Mouse (Mus musculus): ENCODE data around the gene Elavl3. TPM values are rescaled to one million over a fixed set of nuclear protein-coding genes. Genes with fewer than 3 reads are reported as not detected.

Gene Elavl3
- polyA plus RNA-seq (2016; fragmentation: Nextera tagmentation; extraction: Ambion mirVana): 0.06 and 0.10 TPM in 2 replicates

- H3K9me3 ChIP-seq (replicated peaks): no peaks in the 10 kb centered on the region
- H3K36me3 ChIP-seq: peaks cover 5% of the 10 kb centered on the region
- peaks cover 96% of the 10 kb centered on the region for H3K27me3 ChIP-seq (ENCODE audit: low read depth, poor library complexity, severe bottlenecking)
- peak; percentile 52 for DNase-seq (ENCODE audit: low spot score)
- H3K4me3 ChIP-seq: peak within 1 kb of the TSS; percentile 48
- H3K4me1 ChIP-seq: peaks cover 32% of the 10 kb centered on the region
- 1% methylated on average over 19 of the region's 28 CpGs for WGBS
- H3K27ac ChIP-seq: no peak within 1 kb of the TSS
Measured at GRCm38 (mm10) chr9:22051958-22052254, at the start of gene Elavl3. Gene Elavl3, minus strand, starts transcription at chr9:22052023.

- H3K4me1 ChIP-seq: peaks cover 12% of the 10 kb centered on the region
- 4% methylated on average over 18 of the region's 18 CpGs for WGBS
- H3K27ac ChIP-seq: no peak overlapping the region
- H3K9me3 ChIP-seq (replicated peaks): no peaks in the 10 kb centered on the region
- H3K4me3 ChIP-seq: peak overlapping the region; percentile 24
- H3K36me3 ChIP-seq: no peaks in the 10 kb centered on the region
- peak; percentile 38 for DNase-seq (ENCODE audit: low spot score)
- peaks cover 55% of the 10 kb centered on the region for H3K27me3 ChIP-seq (ENCODE audit: low read depth, poor library complexity, severe bottlenecking)
Measured at GRCm38 (mm10) chr9:22099922-22100321, 48.1 kb upstream of the Elavl3 start.

- Histone ChIP-seq H3K27ac (no peak within 1 kb of the TSS), H3K4me1 (peaks cover 12% of the 10 kb centered on the region), H3K27me3 (ENCODE audit: low read depth, poor library complexity, severe bottlenecking) (peaks cover 60% of the 10 kb centered on the region), H3K36me3 (no peaks in the 10 kb centered on the region), H3K4me3 (peak within 1 kb of the TSS; percentile 24), H3K9me3 (replicated peaks) (no peaks in the 10 kb centered on the region)
- no peak for DNase-seq (ENCODE audit: low spot score)
- WGBS: 9% methylated on average over 14 of the region's 14 CpGs
Measured at GRCm38 (mm10) chr9:22098993-22099696, 47.3 kb upstream of the Elavl3 start, which contains the start of gene Cnn1. Gene Cnn1, plus strand, starts transcription at chr9:22099216.

- Histone ChIP-seq H3K36me3 (no peaks in the 10 kb centered on the region), H3K4me1 (peaks cover 12% of the 10 kb centered on the region), H3K27me3 (ENCODE audit: low read depth, poor library complexity, severe bottlenecking) (peaks cover 46% of the 10 kb centered on the region), H3K9me3 (replicated peaks) (no peaks in the 10 kb centered on the region), H3K4me3 (peak overlapping the region; percentile 53), H3K27ac (peak overlapping the region; percentile 78; the same call in 1 of the 2 replicates)
- DNase-seq (ENCODE audit: low spot score): peak; percentile 86
- 2% methylated on average over 24 of the region's 24 CpGs for WGBS
Measured at GRCm38 (mm10) chr9:22095854-22096307, 44.1 kb upstream of the Elavl3 start.

- H3K27ac ChIP-seq: no peak overlapping the region
- WGBS: 88% methylated on average over 6 of the region's 6 CpGs
- H3K4me3 ChIP-seq: no peak overlapping the region
- H3K9me3 ChIP-seq (replicated peaks): no peaks in the 10 kb centered on the region
- no peak for DNase-seq (ENCODE audit: low spot score)
- H3K36me3 ChIP-seq: no peaks in the 10 kb centered on the region
- H3K4me1 ChIP-seq: peaks cover 6% of the 10 kb centered on the region; the same call in 1 of the 2 replicates
- H3K27me3 ChIP-seq (ENCODE audit: low read depth, poor library complexity, severe bottlenecking): peaks cover 14% of the 10 kb centered on the region
Measured at GRCm38 (mm10) chr9:22092746-22093145, 40.9 kb upstream of the Elavl3 start.

- DNase-seq (ENCODE audit: low spot score): no peak
- Histone ChIP-seq H3K9me3 (replicated peaks) (no peaks in the 10 kb centered on the region), H3K27ac (no peak overlapping the region), H3K36me3 (no peaks in the 10 kb centered on the region), H3K27me3 (ENCODE audit: low read depth, poor library complexity, severe bottlenecking) (peaks cover 5% of the 10 kb centered on the region; the same call in 1 of the 2 replicates), H3K4me1 (peaks cover 6% of the 10 kb centered on the region), H3K4me3 (no peak overlapping the region)
- WGBS: 84% methylated on average over 7 of the region's 7 CpGs
Measured at GRCm38 (mm10) chr9:22089986-22090385, 38.2 kb upstream of the Elavl3 start.

- H3K27ac ChIP-seq: no peak overlapping the region
- peaks cover 10% of the 10 kb centered on the region for H3K4me1 ChIP-seq
- 96% methylated on average over 7 of the region's 7 CpGs for whole genome bisulfite sequencing
- H3K9me3 ChIP-seq (replicated peaks): no peaks in the 10 kb centered on the region
- H3K36me3 ChIP-seq: no peaks in the 10 kb centered on the region
- DNase-seq (ENCODE audit: low spot score): no peak
- peaks cover 1% of the 10 kb centered on the region; the same call in 1 of the 2 replicates for H3K27me3 ChIP-seq (ENCODE audit: low read depth, poor library complexity, severe bottlenecking)
- no peak overlapping the region for H3K4me3 ChIP-seq
Measured at GRCm38 (mm10) chr9:22089281-22089680, 37.5 kb upstream of the Elavl3 start.

GRCm38 (mm10) chr9:22087034-22087618 lies 35.3 kb upstream of the Elavl3 start:
- DNase-seq (ENCODE audit: low spot score): no peak
- Histone ChIP-seq H3K27me3 (ENCODE audit: low read depth, poor library complexity, severe bottlenecking) (no peaks in the 10 kb centered on the region), H3K4me1 (peaks cover 10% of the 10 kb centered on the region), H3K36me3 (no peaks in the 10 kb centered on the region), H3K27ac (no peak overlapping the region), H3K4me3 (no peak overlapping the region), H3K9me3 (replicated peaks) (no peaks in the 10 kb centered on the region)
- 89% methylated on average over 2 of the region's 2 CpGs for WGBS

GRCm38 (mm10) chr9:22086012-22086411 lies 34.2 kb upstream of the Elavl3 start:
- Histone ChIP-seq H3K27ac (no peak overlapping the region), H3K27me3 (ENCODE audit: low read depth, poor library complexity, severe bottlenecking) (no peaks in the 10 kb centered on the region), H3K4me3 (peak overlapping the region; percentile 80), H3K9me3 (replicated peaks) (no peaks in the 10 kb centered on the region), H3K4me1 (peaks cover 10% of the 10 kb centered on the region), H3K36me3 (no peaks in the 10 kb centered on the region)
- no peak for DNase-seq (ENCODE audit: low spot score)
- 89% methylated on average over 6 of the region's 6 CpGs for WGBS

- Histone ChIP-seq H3K9me3 (replicated peaks) (no peaks in the 10 kb centered on the region), H3K27ac (peak within 1 kb of the TSS; percentile 77), H3K27me3 (ENCODE audit: low read depth, poor library complexity, severe bottlenecking) (no peaks in the 10 kb centered on the region), H3K4me3 (peak within 1 kb of the TSS; percentile 80), H3K4me1 (peaks cover 10% of the 10 kb centered on the region), H3K36me3 (0 out of 2 replicates have a peak, but pooled peaks cover 5% of the 10 kb centered on the region)
- peak; percentile 87 for DNase-seq (ENCODE audit: low spot score)
- under 1% methylated on average over 48 of the region's 48 CpGs for WGBS
Measured at GRCm38 (mm10) chr9:22085022-22085834, 33.4 kb upstream of the Elavl3 start, which contains the start of gene Ecsit. Gene Ecsit, minus strand, starts transcription at chr9:22085438.

GRCm38 (mm10) chr9:22084667-22085021 lies 32.8 kb upstream of the Elavl3 start:
- Histone ChIP-seq H3K4me3 (peak overlapping the region; percentile 80), H3K27me3 (ENCODE audit: low read depth, poor library complexity, severe bottlenecking) (no peaks in the 10 kb centered on the region), H3K4me1 (peaks cover 10% of the 10 kb centered on the region), H3K27ac (peak overlapping the region; percentile 77; the same call in 1 of the 2 replicates), H3K36me3 (0 out of 2 replicates have a peak, but pooled peaks cover 10% of the 10 kb centered on the region), H3K9me3 (replicated peaks) (no peaks in the 10 kb centered on the region)
- 36% methylated on average over 4 of the region's 4 CpGs for WGBS
- DNase-seq (ENCODE audit: low spot score): no peak

- Histone ChIP-seq H3K36me3 (peaks cover 50% of the 10 kb centered on the region), H3K4me3 (no peak overlapping the region)
- WGBS: 94% methylated on average over 23 of the region's 23 CpGs
Measured at GRCm38 (mm10) chr9:22076223-22076622, 24.4 kb upstream of the Elavl3 start.

More at GRCm38 (mm10) chr9:22076223-22076622, 24.4 kb upstream of the Elavl3 start:
- Histone ChIP-seq H3K27me3 (ENCODE audit: low read depth, poor library complexity, severe bottlenecking) (no peaks in the 10 kb centered on the region), H3K27ac (no peak overlapping the region), H3K9me3 (replicated peaks) (no peaks in the 10 kb centered on the region), H3K4me1 (peaks cover 8% of the 10 kb centered on the region; the same call in 1 of the 2 replicates)
- DNase-seq (ENCODE audit: low spot score): no peak
